Mouse (Mus musculus): ENCODE measurements around the gene Fto. TPM values are rescaled to one million over a fixed set of nuclear protein-coding genes. Genes with fewer than 3 reads are reported as not detected.

Fto gene
- polyA plus RNA-seq, 1 experiment from 2014 or later, result 116 TPM

GRCm38 (mm10) chr8:91350628-91351027 is 37.3 kb downstream of the Fto start:
- H3K9ac ChIP-seq, result no peak overlapping the region
- H3K4me1 ChIP-seq, result peaks cover 16% of the 10 kb centered on the region
- H3K27ac ChIP-seq, result no peak overlapping the region
- no peaks in the 10 kb centered on the region for H3K9me3 ChIP-seq (replicated peaks)
- 76% methylated on average over 7 of the region's 7 CpGs for WGBS
- H3K4me2 ChIP-seq (replicated peaks), result no peak overlapping the region
- no peak for ATAC-seq (ENCODE audit: low FRiP score)
- no peaks in the 10 kb centered on the region for H3K36me3 ChIP-seq
- H3K27me3 ChIP-seq, result no peaks in the 10 kb centered on the region
- no peak overlapping the region for H3K4me3 ChIP-seq

GRCm38 (mm10) chr8:91352598-91352997 is 39.3 kb downstream of the Fto start:
- Histone ChIP-seq H3K27ac (no peak overlapping the region), H3K9me3 (replicated peaks) (no peaks in the 10 kb centered on the region), H3K36me3 (no peaks in the 10 kb centered on the region), H3K4me1 (peaks cover 28% of the 10 kb centered on the region), H3K4me2 (replicated peaks) (no peak overlapping the region), H3K4me3 (no peak overlapping the region), H3K9ac (no peak overlapping the region), H3K27me3 (no peaks in the 10 kb centered on the region)
- 91% methylated on average over 3 of the region's 3 CpGs for whole genome bisulfite sequencing
- ATAC-seq (ENCODE audit: low FRiP score), result no peak

GRCm38 (mm10) chr8:91353062-91353461 is 39.7 kb downstream of the Fto start:
- Histone ChIP-seq H3K9me3 (replicated peaks) (no peaks in the 10 kb centered on the region), H3K36me3 (no peaks in the 10 kb centered on the region), H3K4me1 (peaks cover 28% of the 10 kb centered on the region), H3K4me3 (no peak overlapping the region), H3K27me3 (no peaks in the 10 kb centered on the region), H3K9ac (no peak overlapping the region), H3K4me2 (replicated peaks) (no peak overlapping the region), H3K27ac (no peak overlapping the region)
- 78% methylated on average over 5 of the region's 5 CpGs for WGBS
- no peak for ATAC-seq (ENCODE audit: low FRiP score)

- Histone ChIP-seq H3K4me2 (replicated peaks) (no peak overlapping the region), H3K27ac (no peak overlapping the region), H3K36me3 (no peaks in the 10 kb centered on the region), H3K9me3 (replicated peaks) (no peaks in the 10 kb centered on the region), H3K4me3 (no peak overlapping the region), H3K4me1 (peaks cover 28% of the 10 kb centered on the region), H3K9ac (no peak overlapping the region), H3K27me3 (no peaks in the 10 kb centered on the region)
- 84% methylated on average over 4 of the region's 4 CpGs for WGBS
- no peak for ATAC-seq (ENCODE audit: low FRiP score)
Measured at GRCm38 (mm10) chr8:91353907-91354306, 40.6 kb downstream of the Fto start.

GRCm38 (mm10) chr8:91355301-91355905 is 42.1 kb downstream of the Fto start:
- WGBS, result 42% methylated on average over 10 of the region's 10 CpGs
- ATAC-seq (ENCODE audit: low FRiP score), result peak; percentile 39
- Histone ChIP-seq H3K4me3 (no peak overlapping the region), H3K9me3 (replicated peaks) (no peaks in the 10 kb centered on the region), H3K36me3 (no peaks in the 10 kb centered on the region), H3K4me2 (replicated peaks) (peak overlapping the region; percentile 32), H3K27ac (peak overlapping the region; percentile 79), H3K27me3 (no peaks in the 10 kb centered on the region), H3K4me1 (peaks cover 28% of the 10 kb centered on the region), H3K9ac (no peak overlapping the region)

GRCm38 (mm10) chr8:91355956-91356699 is 42.8 kb downstream of the Fto start:
- Histone ChIP-seq H3K27ac (peak overlapping the region; percentile 79), H3K27me3 (no peaks in the 10 kb centered on the region), H3K4me3 (no peak overlapping the region), H3K4me1 (peaks cover 28% of the 10 kb centered on the region), H3K4me2 (replicated peaks) (peak overlapping the region; percentile 32), H3K9me3 (replicated peaks) (no peaks in the 10 kb centered on the region), H3K36me3 (no peaks in the 10 kb centered on the region), H3K9ac (no peak overlapping the region)
- WGBS, result 55% methylated on average over 11 of the region's 11 CpGs
- peak; percentile 80 for ATAC-seq (ENCODE audit: low FRiP score)

GRCm38 (mm10) chr8:91357493-91358014 is 44.2 kb downstream of the Fto start:
- peaks cover 28% of the 10 kb centered on the region for H3K4me1 ChIP-seq
- H3K9ac ChIP-seq, result no peak overlapping the region
- peaks cover 2% of the 10 kb centered on the region for H3K27me3 ChIP-seq
- no peaks in the 10 kb centered on the region for H3K9me3 ChIP-seq (replicated peaks)
- no peak for ATAC-seq (ENCODE audit: low FRiP score)
- H3K27ac ChIP-seq, result no peak overlapping the region
- 96% methylated on average over 4 of the region's 4 CpGs for WGBS
- H3K4me2 ChIP-seq (replicated peaks), result no peak overlapping the region
- H3K36me3 ChIP-seq, result no peaks in the 10 kb centered on the region
- H3K4me3 ChIP-seq, result no peak overlapping the region

GRCm38 (mm10) chr8:91358016-91358415 is 44.7 kb downstream of the Fto start:
- 75% methylated on average over 5 of the region's 5 CpGs for WGBS
- no peak for ATAC-seq (ENCODE audit: low FRiP score)
- H3K9ac ChIP-seq, result no peak overlapping the region

GRCm38 (mm10) chr8:91359511-91359910 is 46.2 kb downstream of the Fto start:
- ATAC-seq (ENCODE audit: low FRiP score), result no peak
- H3K9ac ChIP-seq, result no peak overlapping the region
- H3K9me3 ChIP-seq (replicated peaks), result no peaks in the 10 kb centered on the region
- H3K27me3 ChIP-seq, result peaks cover 14% of the 10 kb centered on the region
- H3K36me3 ChIP-seq, result no peaks in the 10 kb centered on the region
- H3K4me2 ChIP-seq (replicated peaks), result no peak overlapping the region
- H3K4me3 ChIP-seq, result no peak overlapping the region
- peaks cover 32% of the 10 kb centered on the region for H3K4me1 ChIP-seq
- H3K27ac ChIP-seq, result no peak overlapping the region
- 76% methylated on average over 9 of the region's 9 CpGs for WGBS

More at GRCm38 (mm10) chr8:91358016-91358415, 44.7 kb downstream of the Fto start:
- Histone ChIP-seq H3K27me3 (peaks cover 5% of the 10 kb centered on the region), H3K4me3 (no peak overlapping the region), H3K4me2 (replicated peaks) (no peak overlapping the region), H3K27ac (no peak overlapping the region), H3K36me3 (no peaks in the 10 kb centered on the region), H3K4me1 (peaks cover 28% of the 10 kb centered on the region), H3K9me3 (replicated peaks) (no peaks in the 10 kb centered on the region)

GRCm38 (mm10) chr8:91360644-91361357 is 47.5 kb downstream of the Fto start:
- peaks cover 20% of the 10 kb centered on the region for H3K27me3 ChIP-seq
- no peaks in the 10 kb centered on the region for H3K9me3 ChIP-seq (replicated peaks)
- no peak for ATAC-seq (ENCODE audit: low FRiP score)
- H3K4me3 ChIP-seq, result no peak overlapping the region
- no peak overlapping the region for H3K9ac ChIP-seq
- peaks cover 32% of the 10 kb centered on the region for H3K4me1 ChIP-seq
- 88% methylated on average over 10 of the region's 10 CpGs for WGBS
- H3K36me3 ChIP-seq, result no peaks in the 10 kb centered on the region
- no peak overlapping the region for H3K27ac ChIP-seq
- no peak overlapping the region for H3K4me2 ChIP-seq (replicated peaks)

GRCm38 (mm10) chr8:91363272-91363860 is 50.0 kb downstream of the Fto start:
- H3K9ac ChIP-seq, result no peak overlapping the region
- 86% methylated on average over 10 of the region's 10 CpGs for WGBS
- ATAC-seq (ENCODE audit: low FRiP score), result no peak
- no peak overlapping the region for H3K4me2 ChIP-seq (replicated peaks)
- no peak overlapping the region for H3K27ac ChIP-seq
- no peaks in the 10 kb centered on the region for H3K36me3 ChIP-seq
- peaks cover 33% of the 10 kb centered on the region for H3K27me3 ChIP-seq
- H3K4me1 ChIP-seq, result peaks cover 23% of the 10 kb centered on the region
- no peak overlapping the region for H3K4me3 ChIP-seq
- H3K9me3 ChIP-seq (replicated peaks), result no peaks in the 10 kb centered on the region

- 46% methylated on average over 6 of the region's 6 CpGs for whole genome bisulfite sequencing
- Histone ChIP-seq H3K36me3 (no peaks in the 10 kb centered on the region), H3K4me1 (peaks cover 23% of the 10 kb centered on the region), H3K27me3 (peaks cover 35% of the 10 kb centered on the region), H3K27ac (no peak overlapping the region), H3K9me3 (replicated peaks) (no peaks in the 10 kb centered on the region), H3K4me3 (no peak overlapping the region), H3K4me2 (replicated peaks) (no peak overlapping the region), H3K9ac (no peak overlapping the region)
- ATAC-seq (ENCODE audit: low FRiP score), result no peak
Measured at GRCm38 (mm10) chr8:91364216-91364615, 50.9 kb downstream of the Fto start.

Measured in hindbrain, embryonic 12.5 days (tissue).